Mouse (Mus musculus) thymus, adult 18-20 months (tissue): ENCODE measurements around the gene Atmin.
A peak's percentile ranks its signal among the peaks of the same experiment; 100 is the strongest.

Source experiments
- DNase-seq, 2 experiments: peaks; one replicate each; pipeline ENCODE4 v3.0.0; 2022; ENCODE audit warnings: mixed read lengths in 2 of 2

The Atmin gene

DNA sequence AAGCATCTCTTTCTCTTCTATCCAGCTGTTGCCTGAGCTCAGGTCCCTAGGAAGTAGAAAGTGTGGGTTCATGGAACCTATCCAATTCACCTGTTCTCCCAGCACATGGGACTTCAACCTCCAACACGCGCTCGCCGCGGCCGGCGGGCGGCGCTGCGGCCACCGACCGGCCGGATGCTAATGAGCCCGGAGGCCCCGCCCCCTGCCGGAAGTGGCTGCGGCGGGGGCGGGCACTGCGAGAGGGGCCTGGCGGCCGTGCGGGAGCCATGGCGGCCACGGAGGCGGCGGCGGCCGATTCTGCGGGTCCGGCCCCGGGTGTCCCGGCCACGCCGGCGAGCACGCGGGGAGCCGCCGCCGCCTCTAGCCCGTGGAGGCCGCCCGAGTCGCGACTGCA lies at the start of gene Atmin:
Atmin (plus strand) TSS at position 233 of the 394 bp plus-strand sequence.
- peak; percentile 63 to 67 for DNase-seq

DNA sequence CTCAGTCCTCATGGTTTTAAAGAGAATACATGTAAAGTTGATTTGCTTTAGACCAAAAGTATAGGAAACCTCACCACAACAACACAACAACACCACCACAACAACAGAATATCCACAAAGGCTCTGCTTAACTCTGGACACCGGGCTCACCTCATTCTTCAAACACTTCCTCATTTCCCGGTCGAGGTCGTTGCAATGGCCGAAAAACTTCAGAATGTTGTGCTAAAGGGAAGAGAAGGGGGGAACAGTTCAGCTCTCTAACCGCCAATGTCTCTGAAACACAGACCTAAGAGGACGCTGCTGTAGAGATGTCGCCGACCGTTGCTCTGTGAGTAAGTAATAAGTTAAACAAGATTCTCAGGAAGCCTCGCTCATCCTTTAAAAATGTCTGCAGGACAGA lies 49.3 kb upstream of the Atmin start:
- DNase-seq: no peak

- no peak for DNase-seq
These were observed 47.7 kb upstream of the Atmin start for GRCm38 (mm10) chr8:116895521-116895920.

GRCm38 (mm10) chr8:116904736-116905135 lies 38.5 kb upstream of the Atmin start:
- no peak for DNase-seq

GRCm38 (mm10) chr8:116905252-116905651 lies 37.9 kb upstream of the Atmin start:
- peak in 1 of 2 experiments; percentile 18 for DNase-seq

DNA sequence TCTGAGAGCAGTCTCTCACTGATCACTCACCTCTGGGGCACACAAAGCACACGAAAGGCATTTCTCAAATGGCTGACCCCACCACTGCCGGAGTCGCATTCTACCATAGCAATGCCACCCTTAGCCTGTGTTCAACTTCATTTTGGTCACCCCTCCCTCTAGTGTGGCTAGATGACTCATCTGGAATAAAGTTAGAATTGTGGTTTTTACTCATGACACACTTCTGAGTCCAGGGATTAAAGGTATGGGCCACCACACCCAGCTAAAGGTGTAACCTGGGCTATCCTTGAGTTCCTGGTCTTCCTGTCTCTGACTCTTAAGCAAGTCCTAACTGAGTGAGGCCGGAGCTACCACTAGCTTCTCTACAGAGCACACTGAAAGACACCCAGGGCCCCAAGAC lies 37.4 kb upstream of the Atmin start:
- no peak for DNase-seq

GRCm38 (mm10) chr8:116921005-116921336 lies 22.2 kb upstream of the Atmin start:
- DNase-seq: no peak

DNA sequence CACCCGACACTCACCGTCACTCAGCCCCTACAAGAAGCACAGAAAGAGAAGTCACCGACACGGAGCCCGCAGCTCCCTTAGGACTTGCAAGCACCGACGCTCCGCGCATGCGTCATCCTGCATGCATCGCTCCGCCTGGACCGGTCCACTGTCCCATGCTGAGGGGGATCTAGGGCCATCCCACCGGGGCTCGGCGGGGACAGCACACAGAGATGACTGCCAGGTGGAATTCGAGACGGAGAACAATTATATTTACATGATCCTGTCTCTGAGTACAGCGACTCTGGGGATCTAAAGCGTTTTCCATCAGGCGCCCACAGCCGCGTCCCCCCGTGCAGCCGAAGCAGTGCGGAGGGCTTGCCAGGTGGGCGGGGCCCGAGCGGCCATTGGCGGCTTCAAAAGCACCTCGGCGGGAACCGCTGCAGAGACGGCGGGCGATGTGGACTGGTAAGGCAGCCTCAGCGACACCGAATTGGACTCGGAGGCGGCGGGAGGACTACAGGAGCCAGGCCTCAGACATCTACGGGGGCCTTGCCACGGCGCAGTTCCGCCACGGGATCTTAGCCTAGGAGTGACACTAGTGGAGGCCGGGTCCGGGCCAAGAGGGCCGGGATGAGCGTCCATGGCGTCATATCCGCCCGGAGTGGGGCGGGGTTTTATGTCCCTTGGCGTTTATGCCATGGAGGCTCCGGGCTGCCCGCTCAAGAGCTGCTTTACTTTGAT lies 21.7 kb upstream of the Atmin start, which contains the start of the genes Cmc2 and Cenpn:
Cmc2 (minus strand) TSS at position 119 of the 723 bp plus-strand sequence.
Cenpn (plus strand) TSS at position 394 of the 723 bp plus-strand sequence.
- DNase-seq: peak; percentile 78 to 80

GRCm38 (mm10) chr8:116922060-116922757 lies 21.0 kb upstream of the Atmin start:
- no peak for DNase-seq

DNA sequence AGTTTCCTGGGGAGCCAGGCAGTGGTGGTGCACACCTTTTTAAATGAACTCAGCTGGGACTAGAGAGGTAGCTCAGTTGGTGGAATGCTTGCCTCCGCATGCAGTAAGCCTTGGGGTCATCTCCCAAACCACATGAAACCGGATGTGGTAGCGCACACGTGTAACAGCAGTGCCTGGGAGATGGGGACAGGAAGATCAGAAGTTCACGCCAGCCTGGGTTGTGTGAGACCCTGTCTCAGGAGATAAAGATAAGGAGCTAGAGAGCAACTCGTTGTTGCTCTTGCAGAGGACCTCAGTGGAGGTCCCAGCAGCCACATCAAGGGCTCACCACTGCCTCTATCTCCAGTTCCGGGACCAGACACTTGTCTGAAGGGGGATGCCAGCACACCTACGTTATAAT lies 19.7 kb upstream of the Atmin start:
- peak; percentile 27 to 67 for DNase-seq

DNA sequence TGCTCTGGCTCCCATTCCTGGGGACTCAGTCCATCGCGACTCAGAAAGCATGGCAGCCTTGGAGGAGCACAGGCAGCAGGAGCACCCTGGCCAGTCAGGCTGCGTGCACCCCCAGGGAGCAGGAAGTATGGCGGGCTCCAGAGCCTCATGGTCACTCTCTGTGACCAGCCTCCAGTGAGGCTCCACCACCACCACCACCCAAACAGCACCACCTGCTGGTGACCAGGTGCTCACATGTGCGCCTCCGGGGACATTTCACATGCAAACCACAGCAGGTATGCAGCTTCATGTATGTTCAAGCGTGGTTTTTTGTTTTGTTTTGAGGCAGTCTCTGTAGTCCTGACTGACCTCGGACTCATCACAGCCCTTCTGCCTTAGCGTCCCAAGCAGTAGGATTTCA lies 15.3 kb upstream of the Atmin start:
- peak; percentile 16 to 35 for DNase-seq

- DNase-seq: no peak
These were observed 14.6 kb upstream of the Atmin start for GRCm38 (mm10) chr8:116928588-116928987.

DNA sequence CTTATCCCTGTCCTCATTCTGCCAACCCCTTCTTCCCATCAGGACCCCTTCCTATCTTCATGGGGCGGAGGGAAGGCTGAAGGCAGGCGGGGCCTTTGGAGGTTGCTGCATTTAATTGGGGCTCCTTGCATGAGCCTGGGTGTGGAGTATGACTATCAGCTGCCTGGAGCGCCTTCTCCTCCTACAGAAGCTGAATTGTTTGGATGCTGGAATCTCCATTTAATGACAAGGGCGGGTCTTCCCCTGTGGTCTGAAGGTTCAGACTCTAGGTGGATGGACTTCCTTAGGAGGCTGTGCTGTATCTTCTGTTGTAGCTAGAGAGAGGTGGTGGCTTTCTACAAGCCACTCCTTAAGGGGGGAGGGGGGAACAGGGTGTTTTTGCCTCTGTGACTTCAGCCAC lies 8.2 kb upstream of the Atmin start:
- DNase-seq: no peak

GRCm38 (mm10) chr8:116935506-116935905 lies 7.7 kb upstream of the Atmin start:
- DNase-seq: no peak

DNA sequence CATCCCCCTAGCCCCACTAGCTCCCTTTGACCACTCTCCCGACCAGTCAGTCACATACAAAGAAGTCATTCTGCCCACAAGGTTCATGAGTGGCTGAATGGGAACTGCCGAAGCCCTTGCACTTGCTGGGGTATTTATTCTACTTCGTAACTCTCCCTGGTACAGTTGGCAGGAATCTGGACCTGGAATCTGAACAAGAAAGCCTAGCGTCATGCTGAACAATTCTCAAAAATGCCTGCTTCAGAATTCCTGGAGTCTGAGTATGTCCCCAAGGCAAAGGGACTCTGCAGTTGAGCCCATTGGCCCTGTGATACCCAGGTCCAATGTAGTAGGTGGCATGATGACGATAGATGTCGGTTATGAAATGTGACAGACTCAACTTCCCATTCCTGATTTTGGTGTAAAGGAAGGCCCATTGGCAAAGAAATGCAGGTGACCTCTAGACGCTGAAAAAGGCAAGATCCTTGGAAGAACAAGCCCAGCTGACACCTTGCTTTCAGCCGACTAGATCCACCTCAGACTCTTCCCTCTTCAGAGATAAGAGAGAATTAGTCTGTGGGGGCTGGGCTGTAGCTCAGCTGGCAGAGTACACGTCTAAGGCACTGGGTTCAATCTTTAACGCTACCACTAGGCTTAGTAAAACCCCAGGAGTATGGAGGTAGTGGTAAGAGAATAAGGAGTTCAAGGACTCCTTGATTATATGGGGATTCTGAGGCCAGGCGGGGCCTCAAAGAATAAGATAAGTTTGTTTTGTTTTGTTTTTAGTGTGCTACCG lies 722 bp upstream of the Atmin start:
- DNase-seq: no peak

DNA sequence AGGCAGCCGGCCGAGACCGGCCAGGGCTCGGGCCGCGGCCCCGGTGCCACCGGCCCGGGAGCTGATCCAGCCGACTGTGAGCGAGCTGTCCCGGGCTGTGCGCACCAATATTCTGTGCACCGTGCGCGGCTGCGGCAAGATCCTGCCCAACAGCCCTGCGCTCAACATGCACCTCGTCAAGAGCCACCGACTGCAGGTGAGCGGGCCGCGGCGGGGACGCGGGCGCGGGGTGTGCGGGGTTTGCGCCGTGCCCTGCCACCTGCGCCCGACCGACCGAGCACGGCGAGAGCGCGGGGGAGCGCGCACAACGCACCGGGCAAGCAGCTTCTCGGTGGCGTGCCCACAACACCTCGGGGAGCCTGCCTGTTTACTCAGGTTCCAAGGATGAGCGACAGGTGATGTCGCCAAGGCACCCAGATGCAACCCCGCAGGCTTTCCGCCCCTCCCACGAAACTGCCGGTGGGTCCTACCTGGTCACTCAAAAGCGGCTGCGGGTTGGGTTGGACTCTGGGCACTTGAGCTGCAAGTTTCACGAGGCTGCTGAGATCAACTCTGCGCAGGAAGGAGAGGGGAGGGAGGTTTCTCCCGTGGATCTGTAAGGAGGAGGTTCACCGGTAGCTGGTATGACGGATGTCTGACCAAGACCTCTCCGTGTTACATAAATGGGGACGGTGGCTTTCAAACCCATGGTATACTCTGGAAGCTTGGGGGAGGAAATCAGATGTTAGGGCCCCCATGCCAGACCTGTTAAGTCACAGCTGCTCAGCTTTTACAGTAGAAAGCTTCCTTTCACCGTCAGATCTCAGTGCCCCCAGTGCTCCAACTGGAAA lies 577 bp downstream of the Atmin start:
- peak; percentile 28 to 30 for DNase-seq

DNA sequence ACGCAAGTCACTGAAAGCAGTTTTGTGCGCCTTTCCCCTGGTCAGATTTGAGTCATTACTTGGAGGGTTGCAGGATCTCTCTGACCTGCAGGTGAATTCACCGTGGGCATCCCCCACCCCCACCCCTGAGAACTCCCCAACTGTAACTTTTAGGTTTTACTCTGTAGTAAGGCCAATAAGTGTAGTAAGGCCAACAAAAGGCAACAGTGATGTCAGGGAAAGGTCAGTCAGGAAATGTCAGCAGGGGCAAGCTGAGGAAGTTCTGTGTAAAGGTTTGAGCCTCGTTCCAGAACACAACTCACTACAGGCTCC lies 1.1 kb downstream of the Atmin start:
- no peak for DNase-seq

- no peak for DNase-seq
These were observed 2.1 kb downstream of the Atmin start for GRCm38 (mm10) chr8:116945169-116945910.

GRCm38 (mm10) chr8:116946268-116946838 lies 3.2 kb downstream of the Atmin start:
- DNase-seq: no peak

- no peak for DNase-seq
These were observed 3.7 kb downstream of the Atmin start for GRCm38 (mm10) chr8:116946851-116947250.

DNA sequence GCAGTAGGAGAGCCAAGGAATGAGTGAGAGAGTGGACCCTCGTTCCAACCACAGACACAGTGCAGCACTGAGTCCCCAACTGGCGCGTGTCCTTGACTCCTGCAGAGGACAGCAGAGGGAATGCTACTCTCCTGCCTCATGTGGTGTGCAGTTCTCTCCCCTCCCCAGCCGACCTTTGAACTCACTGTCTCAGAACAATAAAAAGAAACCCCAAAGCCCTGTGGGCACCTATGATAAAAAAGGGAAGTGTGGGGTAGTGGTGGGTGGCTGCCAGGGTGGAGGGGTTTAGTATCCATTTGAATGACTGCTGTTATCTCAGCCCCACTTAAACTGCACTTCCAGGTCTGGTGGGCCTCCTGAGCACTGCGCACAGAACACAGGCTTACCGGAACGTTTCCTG lies 4.4 kb downstream of the Atmin start:
- no peak for DNase-seq

DNA sequence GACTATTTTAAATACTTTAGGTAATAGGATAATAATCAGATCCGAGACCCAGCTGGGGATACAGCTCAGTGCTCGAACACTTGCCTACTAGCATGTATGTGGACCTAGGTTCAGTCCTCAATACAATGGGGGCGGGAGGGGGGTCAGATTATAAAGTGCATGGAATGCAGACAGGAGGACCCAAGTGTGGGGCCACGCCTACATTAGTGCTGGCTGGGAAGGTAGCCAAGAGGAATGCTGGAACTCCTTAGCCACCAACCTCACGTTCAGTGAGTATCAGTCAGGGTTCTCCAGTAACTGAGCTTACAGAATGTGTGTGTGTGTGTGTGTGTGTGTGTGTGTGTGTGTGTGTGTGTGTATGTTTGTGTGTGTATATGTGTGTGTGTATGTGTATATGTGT lies 8.2 kb downstream of the Atmin start:
- DNase-seq: no peak
